In genomic region chr13:32993152-32993893, GRCm38 (mm10) we compare ENCODE assay signal across 10 mouse cellular contexts. TPM values are rescaled to one million over a fixed set of nuclear protein-coding genes. Genes with fewer than 3 reads are reported as not detected.
DNase-seq lines count a peak whose midpoint lies in the region; ATAC-seq and TF ChIP-seq lines count a peak whose summit lies in the region.
"Had no signal": no experiment of that assay in that cellular context is flagged by ENCODE, and none has a peak within 500 bp of the region (broad histone marks: within the 10 kb centered on the region; RNA-seq: fewer than 3 reads in every experiment).

No protein-coding gene starts in this region.

- no peaks in the 10 kb centered on the region for H3K36me3 ChIP-seq in lung, embryonic 14.5 days (ENCODE audit: insufficient read depth)
- no peaks in the 10 kb centered on the region for H3K36me3 ChIP-seq in liver, embryonic 11.5 days (ENCODE audit: control insufficient read depth, insufficient read depth, low read length)
- H3K36me3 ChIP-seq in stomach, embryonic 15.5 days: no peaks in the 10 kb centered on the region
- H3K36me3 ChIP-seq: limb, embryonic 13.5 days had no signal

- H3K9me3 ChIP-seq in lung, embryonic 14.5 days (ENCODE audit: low read depth, low read length): no peaks in the 10 kb centered on the region
- H3K9me3 ChIP-seq in liver, embryonic 11.5 days (ENCODE audit: control insufficient read depth, low read length): no peaks in the 10 kb centered on the region
- no peaks in the 10 kb centered on the region for H3K9me3 ChIP-seq in stomach, embryonic 15.5 days
- H3K9me3 ChIP-seq: limb, embryonic 13.5 days had no signal

- ATAC-seq in lung, embryonic 14.5 days (ENCODE audit: insufficient read depth): peak; percentile 72
- ATAC-seq in liver, embryonic 11.5 days (replicated peaks; ENCODE audit: low FRiP score): peak; percentile 97
- peak; percentile 94 for ATAC-seq in stomach, embryonic 15.5 days (ENCODE audit: insufficient read depth, low FRiP score, low read depth)
- ATAC-seq: forebrain, embryonic 16.5 days had no signal

- TF ChIP-seq POLR2A in bone marrow, adult 2 months (IDR thresholded peaks at IDR 0.05; ENCODE audit: borderline replicate concordance, control insufficient read depth, low read depth, low read length): no peak

- 53% methylated on average over 10 of the region's 10 CpGs for WGBS in lung, embryonic 14.5 days
- 35% methylated on average over 10 of the region's 10 CpGs for WGBS in bone marrow, adult 2 months
- WGBS in liver, embryonic 11.5 days: 29% methylated on average over 10 of the region's 10 CpGs
- 51% methylated on average over 10 of the region's 10 CpGs for WGBS in stomach, embryonic 15.5 days

- H3K27me3 ChIP-seq in lung, embryonic 14.5 days (ENCODE audit: insufficient read depth, low read length): no peaks in the 10 kb centered on the region
- H3K27me3 ChIP-seq in liver, embryonic 11.5 days (replicated peaks; ENCODE audit: control insufficient read depth, insufficient read depth, low read length): no peaks in the 10 kb centered on the region
- H3K27me3 ChIP-seq in stomach, embryonic 15.5 days (replicated peaks): no peaks in the 10 kb centered on the region
- H3K27me3 ChIP-seq: limb, embryonic 13.5 days had no signal

- peak overlapping the region; percentile 23; the same call in 1 of the 2 replicates for H3K4me2 ChIP-seq in lung, embryonic 14.5 days
- peak overlapping the region; percentile 31 for H3K4me2 ChIP-seq in liver, embryonic 11.5 days
- no peak overlapping the region for H3K4me2 ChIP-seq in stomach, embryonic 15.5 days
- H3K4me2 ChIP-seq: limb, embryonic 13.5 days had no signal

- DNase-seq in lung, embryonic 14.5 days: peak; percentile 40
- DNase-seq in lung, postnatal 14 days: no peak
- peak; percentile 51 for DNase-seq in liver, embryonic 11.5 days (ENCODE audit: low spot score)
- DNase-seq in left cerebral cortex, adult 18-20 months (ENCODE audit: low spot score in 2 of 2): no peak
- DNase-seq in right cerebral cortex, postnatal 36 days (ENCODE audit: low spot score in 2 of 2): no peak
- no peak for DNase-seq in right cerebral cortex, adult 2 months (ENCODE audit: low spot score in 2 of 2)

- 0 out of 2 replicates have a peak, but pooled peaks cover 4% of the 10 kb centered on the region for H3K4me1 ChIP-seq in lung, embryonic 14.5 days (ENCODE audit: insufficient read depth)
- peaks cover 1% of the 10 kb centered on the region; the same call in 1 of the 2 replicates for H3K4me1 ChIP-seq in bone marrow, adult 2 months (ENCODE audit: control insufficient read depth, insufficient read depth, low read length)
- peaks cover 6% of the 10 kb centered on the region; the same call in 1 of the 2 replicates for H3K4me1 ChIP-seq in liver, embryonic 11.5 days (replicated peaks; ENCODE audit: control insufficient read depth, insufficient read depth, low read length)
- 0 out of 2 replicates have a peak, but pooled peaks cover 2% of the 10 kb centered on the region for H3K4me1 ChIP-seq in stomach, embryonic 15.5 days
- H3K4me1 ChIP-seq: limb, embryonic 13.5 days had no signal

- peak overlapping the region; percentile 69 for H3K27ac ChIP-seq in lung, embryonic 14.5 days (ENCODE audit: low read depth)
- peak overlapping the region; percentile 79 for H3K27ac ChIP-seq in bone marrow, adult 2 months (ENCODE audit: control insufficient read depth, insufficient read depth, low read depth, low read length, poor library complexity)
- H3K27ac ChIP-seq in liver, embryonic 11.5 days (ENCODE audit: low read depth, low read length): peak overlapping the region; percentile 88
- H3K27ac ChIP-seq in stomach, embryonic 15.5 days: no peak overlapping the region
- H3K27ac ChIP-seq: limb, embryonic 13.5 days had no signal

- no peak overlapping the region for H3K4me3 ChIP-seq in lung, embryonic 14.5 days (ENCODE audit: low read depth, low read length)
- H3K4me3 ChIP-seq in bone marrow, adult 2 months (replicated peaks; ENCODE audit: control insufficient read depth, low read depth, low read length): no peak overlapping the region
- no peak overlapping the region for H3K4me3 ChIP-seq in liver, embryonic 11.5 days (ENCODE audit: low read depth, low read length)
- no peak overlapping the region for H3K4me3 ChIP-seq in stomach, embryonic 15.5 days (replicated peaks)
- H3K4me3 ChIP-seq: limb, embryonic 13.5 days had no signal

- TF ChIP-seq CTCF in lung, embryonic 14.5 days (IDR thresholded peaks at IDR 0.05; ENCODE audit: low read depth): no peak
- no peak for TF ChIP-seq CTCF in bone marrow, adult 2 months (IDR thresholded peaks at IDR 0.05; ENCODE audit: control insufficient read depth, insufficient read depth, low read length)

- H3K9ac ChIP-seq in lung, embryonic 14.5 days: no peak overlapping the region
- H3K9ac ChIP-seq in liver, embryonic 11.5 days (ENCODE audit: low read depth, low read length): peak overlapping the region; percentile 44; the same call in 1 of the 2 replicates
- no peak overlapping the region for H3K9ac ChIP-seq in stomach, embryonic 15.5 days
- H3K9ac ChIP-seq: limb, embryonic 13.5 days had no signal

RNA-seq across cellular contexts. Expression of gene Serpinb9, which starts 9.7 kb away (rescaled TPM):
- 30.1 and 31.8 TPM in 2 replicates for polyA plus RNA-seq in lung, embryonic 14.5 days (2014; fragmentation: Nextera tagmentation; extraction: Ambion mirVana)
- 3.1 and 6.7 TPM in 2 replicates for polyA plus RNA-seq in bone marrow, adult 2 months (2011; ENCODE audit: insufficient read depth, insufficient read length, low replicate concordance, missing spikeins)
- 3.2 and 3.4 TPM in 2 replicates for polyA plus RNA-seq in liver, embryonic 11.5 days (2014; fragmentation: Nextera tagmentation; extraction: Ambion mirVana)
- polyA plus RNA-seq in stomach, embryonic 15.5 days (2015; fragmentation: Nextera tagmentation; extraction: Ambion mirVana): 9.4 and 10.2 TPM in 2 replicates
- total RNA-seq in left cerebral cortex, adult 18-20 months (2021): 1 to 10 TPM; 5.7 to 7.0 TPM

RNA-seq across cellular contexts. Expression of gene Serpinb6b, which starts 28.3 kb away (rescaled TPM):
- polyA plus RNA-seq in lung, embryonic 14.5 days (2014; fragmentation: Nextera tagmentation; extraction: Ambion mirVana): 23.7 and 24.0 TPM in 2 replicates
- polyA plus RNA-seq in bone marrow, adult 2 months (2011; ENCODE audit: insufficient read depth, insufficient read length, low replicate concordance, missing spikeins): 2.9 and 6.2 TPM in 2 replicates
- polyA plus RNA-seq in liver, embryonic 11.5 days (2014; fragmentation: Nextera tagmentation; extraction: Ambion mirVana): 3.8 and 6.4 TPM in 2 replicates
- polyA plus RNA-seq in stomach, embryonic 15.5 days (2015; fragmentation: Nextera tagmentation; extraction: Ambion mirVana): 4.7 and 5.7 TPM in 2 replicates
- 1 to 10 TPM in 1 of 2 experiments, under 1 TPM in 1; 0.89 to 1.5 TPM for total RNA-seq in left cerebral cortex, adult 18-20 months (2021)

RNA-seq across cellular contexts. Expression of gene Serpinb9b, which starts 33.9 kb away (rescaled TPM):
- 0.27 and 0.36 TPM in 2 replicates for polyA plus RNA-seq in lung, embryonic 14.5 days (2014; fragmentation: Nextera tagmentation; extraction: Ambion mirVana)
- polyA plus RNA-seq in bone marrow, adult 2 months (2011; ENCODE audit: insufficient read depth, insufficient read length, low replicate concordance, missing spikeins): 0.70 and 2.3 TPM in 2 replicates
- not detected in 2 replicates for polyA plus RNA-seq in liver, embryonic 11.5 days (2014; fragmentation: Nextera tagmentation; extraction: Ambion mirVana)
- polyA plus RNA-seq in stomach, embryonic 15.5 days (2015; fragmentation: Nextera tagmentation; extraction: Ambion mirVana): 0.13 TPM in 1 of 2 replicates, not detected in the other
- not detected for total RNA-seq in left cerebral cortex, adult 18-20 months (2021)
- polyA plus RNA-seq: limb, embryonic 13.5 days had no signal

Comparison
In these comparisons a context has a peak if more than half of its experiments do, and no peak if none do; other contexts are left out.
1. DNase-seq: peak in lung, embryonic 14.5 days (single experiment) and liver, embryonic 11.5 days (single experiment); none in lung, postnatal 14 days (single experiment), left cerebral cortex, adult 18-20 months (0 of 2), right cerebral cortex, postnatal 36 days (0 of 2) and right cerebral cortex, adult 2 months (0 of 2).
2. Peak in every context shown above with its lines, with median percentiles within 50 percentile points of each other: ATAC-seq.